Mouse (Mus musculus): ENCODE results near the gene Trappc1. TPM values are rescaled to one million over a fixed set of nuclear protein-coding genes. Genes with fewer than 3 reads are reported as not detected.
A peak's percentile ranks its signal among the peaks of the same experiment; 100 is the strongest.

Trappc1 gene
- polyA plus RNA-seq, 1 experiment from 2014 or later, result 162 TPM

GRCm38 (mm10) chr11:69326408-69327156 is 2.8 kb downstream of the Trappc1 start:
- peak overlapping the region; percentile 64 for H3K4me2 ChIP-seq (ENCODE audit: low read length)
- no peak; the same call in 1 of the 2 replicates for ATAC-seq
- peak overlapping the region; percentile 62 for H3K9ac ChIP-seq (replicated peaks; ENCODE audit: low read depth, low read length)
- H3K4me3 ChIP-seq (replicated peaks; ENCODE audit: low read length), result peak overlapping the region; percentile 44
- H3K9me3 ChIP-seq (ENCODE audit: control insufficient read depth, low read length), result no peaks in the 10 kb centered on the region
- under 1% methylated on average over 45 of the region's 45 CpGs for WGBS
- no peak overlapping the region for H3K27ac ChIP-seq (ENCODE audit: low read length)
- H3K27me3 ChIP-seq (replicated peaks; ENCODE audit: control insufficient read depth, insufficient read depth, low read length), result no peaks in the 10 kb centered on the region
- no peaks in the 10 kb centered on the region for H3K36me3 ChIP-seq (ENCODE audit: control insufficient read depth, insufficient read depth)
- peaks cover 46% of the 10 kb centered on the region for H3K4me1 ChIP-seq (replicated peaks; ENCODE audit: control insufficient read depth, insufficient read depth, low read length)

GRCm38 (mm10) chr11:69327157-69327442 is 3.3 kb downstream of the Trappc1 start:
- Histone ChIP-seq H3K4me1 (replicated peaks; ENCODE audit: control insufficient read depth, insufficient read depth, low read length) (peaks cover 44% of the 10 kb centered on the region), H3K27me3 (replicated peaks; ENCODE audit: control insufficient read depth, insufficient read depth, low read length) (no peaks in the 10 kb centered on the region), H3K27ac (ENCODE audit: low read length) (no peak overlapping the region), H3K9me3 (ENCODE audit: control insufficient read depth, low read length) (no peaks in the 10 kb centered on the region), H3K36me3 (ENCODE audit: control insufficient read depth, insufficient read depth) (no peaks in the 10 kb centered on the region), H3K9ac (replicated peaks; ENCODE audit: low read depth, low read length) (no peak overlapping the region), H3K4me3 (replicated peaks; ENCODE audit: low read length) (no peak overlapping the region; the same call in 1 of the 2 replicates), H3K4me2 (ENCODE audit: low read length) (no peak overlapping the region; the same call in 1 of the 2 replicates)
- ATAC-seq, result no peak
- WGBS, result 10% methylated on average over 9 of the region's 9 CpGs

- WGBS, result 61% methylated on average over 6 of the region's 6 CpGs
- H3K27me3 ChIP-seq (replicated peaks; ENCODE audit: control insufficient read depth, insufficient read depth, low read length), result no peaks in the 10 kb centered on the region
- no peak overlapping the region for H3K9ac ChIP-seq (replicated peaks; ENCODE audit: low read depth, low read length)
- no peak overlapping the region for H3K27ac ChIP-seq (ENCODE audit: low read length)
- no peak for ATAC-seq
- no peaks in the 10 kb centered on the region for H3K9me3 ChIP-seq (ENCODE audit: control insufficient read depth, low read length)
- H3K4me1 ChIP-seq (replicated peaks; ENCODE audit: control insufficient read depth, insufficient read depth, low read length), result peaks cover 44% of the 10 kb centered on the region
- H3K4me2 ChIP-seq (ENCODE audit: low read length), result no peak overlapping the region
- no peak overlapping the region for H3K4me3 ChIP-seq (replicated peaks; ENCODE audit: low read length)
- no peaks in the 10 kb centered on the region for H3K36me3 ChIP-seq (ENCODE audit: control insufficient read depth, insufficient read depth)
Measured at GRCm38 (mm10) chr11:69327648-69328047, 3.9 kb downstream of the Trappc1 start.

- Histone ChIP-seq H3K9me3 (ENCODE audit: control insufficient read depth, low read length) (no peaks in the 10 kb centered on the region), H3K27me3 (replicated peaks; ENCODE audit: control insufficient read depth, insufficient read depth, low read length) (no peaks in the 10 kb centered on the region), H3K36me3 (ENCODE audit: control insufficient read depth, insufficient read depth) (no peaks in the 10 kb centered on the region), H3K4me3 (replicated peaks; ENCODE audit: low read length) (no peak overlapping the region), H3K27ac (ENCODE audit: low read length) (no peak overlapping the region), H3K4me2 (ENCODE audit: low read length) (no peak overlapping the region), H3K9ac (replicated peaks; ENCODE audit: low read depth, low read length) (no peak overlapping the region), H3K4me1 (replicated peaks; ENCODE audit: control insufficient read depth, insufficient read depth, low read length) (peaks cover 38% of the 10 kb centered on the region)
- WGBS, result 94% methylated on average over 6 of the region's 6 CpGs
- no peak for ATAC-seq
Measured at GRCm38 (mm10) chr11:69328517-69328916, 4.7 kb downstream of the Trappc1 start.

- peak overlapping the region; percentile 72; the same call in 1 of the 2 replicates for H3K4me2 ChIP-seq (ENCODE audit: low read length)
Measured at GRCm38 (mm10) chr11:69331152-69331551, 7.4 kb downstream of the Trappc1 start.

GRCm38 (mm10) chr11:69331929-69332405 is 8.2 kb downstream of the Trappc1 start:
- WGBS, result 1% methylated on average over 24 of the region's 24 CpGs
- ATAC-seq, result peak; percentile 87

More at GRCm38 (mm10) chr11:69331152-69331551, 7.4 kb downstream of the Trappc1 start:
- Histone ChIP-seq H3K4me1 (replicated peaks; ENCODE audit: control insufficient read depth, insufficient read depth, low read length) (peaks cover 22% of the 10 kb centered on the region), H3K36me3 (ENCODE audit: control insufficient read depth, insufficient read depth) (no peaks in the 10 kb centered on the region), H3K27me3 (replicated peaks; ENCODE audit: control insufficient read depth, insufficient read depth, low read length) (no peaks in the 10 kb centered on the region), H3K27ac (ENCODE audit: low read length) (no peak overlapping the region), H3K9ac (replicated peaks; ENCODE audit: low read depth, low read length) (no peak overlapping the region), H3K9me3 (ENCODE audit: control insufficient read depth, low read length) (no peaks in the 10 kb centered on the region), H3K4me3 (replicated peaks; ENCODE audit: low read length) (no peak overlapping the region)
- ATAC-seq, result no peak
- 94% methylated on average over 6 of the region's 6 CpGs for WGBS

GRCm38 (mm10) chr11:69332713-69333253 is 9.0 kb downstream of the Trappc1 start:
- WGBS, result 44% methylated on average over 8 of the region's 8 CpGs
- Histone ChIP-seq H3K4me3 (replicated peaks; ENCODE audit: low read length) (no peak overlapping the region), H3K36me3 (ENCODE audit: control insufficient read depth, insufficient read depth) (no peaks in the 10 kb centered on the region), H3K27me3 (replicated peaks; ENCODE audit: control insufficient read depth, insufficient read depth, low read length) (no peaks in the 10 kb centered on the region), H3K4me2 (ENCODE audit: low read length) (peak overlapping the region; percentile 72), H3K9ac (replicated peaks; ENCODE audit: low read depth, low read length) (no peak overlapping the region), H3K4me1 (replicated peaks; ENCODE audit: control insufficient read depth, insufficient read depth, low read length) (peaks cover 14% of the 10 kb centered on the region), H3K27ac (ENCODE audit: low read length) (peak overlapping the region; percentile 89), H3K9me3 (ENCODE audit: control insufficient read depth, low read length) (no peaks in the 10 kb centered on the region)
- ATAC-seq, result no peak

More at GRCm38 (mm10) chr11:69331929-69332405, 8.2 kb downstream of the Trappc1 start:
- H3K9ac ChIP-seq (replicated peaks; ENCODE audit: low read depth, low read length), result peak overlapping the region; percentile 58
- no peaks in the 10 kb centered on the region for H3K9me3 ChIP-seq (ENCODE audit: control insufficient read depth, low read length)
- no peaks in the 10 kb centered on the region for H3K36me3 ChIP-seq (ENCODE audit: control insufficient read depth, insufficient read depth)
- peak overlapping the region; percentile 47 for H3K4me3 ChIP-seq (replicated peaks; ENCODE audit: low read length)
- H3K27ac ChIP-seq (ENCODE audit: low read length), result peak overlapping the region; percentile 89
- peak overlapping the region; percentile 72 for H3K4me2 ChIP-seq (ENCODE audit: low read length)
- H3K4me1 ChIP-seq (replicated peaks; ENCODE audit: control insufficient read depth, insufficient read depth, low read length), result peaks cover 16% of the 10 kb centered on the region
- H3K27me3 ChIP-seq (replicated peaks; ENCODE audit: control insufficient read depth, insufficient read depth, low read length), result no peaks in the 10 kb centered on the region

GRCm38 (mm10) chr11:69333922-69334321 is 10.1 kb downstream of the Trappc1 start:
- no peak overlapping the region for H3K9ac ChIP-seq (replicated peaks; ENCODE audit: low read depth, low read length)
- no peak overlapping the region for H3K4me2 ChIP-seq (ENCODE audit: low read length)
- H3K4me1 ChIP-seq (replicated peaks; ENCODE audit: control insufficient read depth, insufficient read depth, low read length), result peaks cover 14% of the 10 kb centered on the region
- H3K27ac ChIP-seq (ENCODE audit: low read length), result no peak overlapping the region
- H3K9me3 ChIP-seq (ENCODE audit: control insufficient read depth, low read length), result no peaks in the 10 kb centered on the region
- WGBS, result 79% methylated on average over 3 of the region's 3 CpGs
- no peaks in the 10 kb centered on the region for H3K27me3 ChIP-seq (replicated peaks; ENCODE audit: control insufficient read depth, insufficient read depth, low read length)
- no peak for ATAC-seq
- H3K36me3 ChIP-seq (ENCODE audit: control insufficient read depth, insufficient read depth), result no peaks in the 10 kb centered on the region
- no peak overlapping the region for H3K4me3 ChIP-seq (replicated peaks; ENCODE audit: low read length)

- no peak overlapping the region for H3K4me2 ChIP-seq (ENCODE audit: low read length)
Measured at GRCm38 (mm10) chr11:69334796-69335195, 11.0 kb downstream of the Trappc1 start.

More at GRCm38 (mm10) chr11:69334796-69335195, 11.0 kb downstream of the Trappc1 start:
- Histone ChIP-seq H3K9ac (replicated peaks; ENCODE audit: low read depth, low read length) (no peak overlapping the region), H3K4me3 (replicated peaks; ENCODE audit: low read length) (no peak overlapping the region), H3K27me3 (replicated peaks; ENCODE audit: control insufficient read depth, insufficient read depth, low read length) (no peaks in the 10 kb centered on the region), H3K36me3 (ENCODE audit: control insufficient read depth, insufficient read depth) (no peaks in the 10 kb centered on the region), H3K27ac (ENCODE audit: low read length) (no peak overlapping the region), H3K4me1 (replicated peaks; ENCODE audit: control insufficient read depth, insufficient read depth, low read length) (peaks cover 16% of the 10 kb centered on the region), H3K9me3 (ENCODE audit: control insufficient read depth, low read length) (no peaks in the 10 kb centered on the region)
- 60% methylated on average over 4 of the region's 4 CpGs for WGBS
- no peak for ATAC-seq
